Mouse (Mus musculus): ENCODE measurements around the gene Nudc. TPM values are rescaled to one million over a fixed set of nuclear protein-coding genes. Genes with fewer than 3 reads are reported as not detected.

The Nudc gene
- polyA plus RNA-seq (2012; fragmentation: generic; extraction: Trizol): 130 TPM

DNA sequence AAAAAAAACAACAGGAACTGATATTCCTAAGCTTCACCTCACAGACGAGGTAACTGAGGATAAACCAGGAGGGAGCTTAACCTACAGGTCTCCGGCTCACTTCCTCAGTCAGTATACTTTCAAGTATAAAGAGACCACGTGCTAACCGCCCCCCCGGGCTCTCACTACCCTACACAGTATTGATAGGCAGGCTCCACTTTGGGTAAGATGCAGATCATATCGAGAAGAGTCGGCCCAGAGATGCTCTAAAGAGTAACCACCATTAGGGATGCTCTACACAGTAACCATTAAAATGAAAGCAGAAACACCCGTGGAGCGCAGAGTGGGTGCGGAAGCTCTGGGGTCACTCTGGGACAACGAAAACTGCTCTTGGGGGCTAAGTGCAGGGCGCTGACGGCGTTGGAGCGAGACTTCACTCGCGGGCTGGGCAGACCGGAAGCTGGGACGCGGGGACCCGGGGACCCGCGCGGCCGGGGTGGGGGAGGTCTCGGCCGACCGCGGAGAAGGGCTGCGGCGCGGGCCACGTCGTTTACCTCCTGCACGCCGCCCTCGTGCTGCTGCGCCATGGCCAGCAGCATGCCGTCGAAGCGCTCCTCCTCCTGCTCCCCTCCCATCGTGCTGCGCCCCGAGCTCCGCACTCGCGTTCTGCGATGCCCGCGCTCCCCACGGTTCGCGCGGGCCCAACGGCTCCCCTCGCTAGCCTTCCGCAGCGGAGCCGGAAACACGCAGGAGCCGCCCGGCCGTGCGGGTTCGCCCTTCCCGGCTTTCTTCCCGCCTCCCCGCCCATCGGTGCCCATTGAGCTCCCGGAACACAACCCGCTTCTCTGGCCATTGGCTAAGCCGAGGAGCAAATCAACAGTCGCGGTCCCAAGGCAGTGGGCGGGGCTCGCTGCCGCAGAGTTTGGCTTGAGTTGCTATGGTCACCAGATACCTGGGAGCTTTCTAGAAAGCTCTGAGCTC is at the start of gene Nudc:
TSS of gene Nudc (minus strand) at position 725 of the 960 bp plus-strand sequence.
- Histone ChIP-seq H3ac (ENCODE audit: control insufficient read depth, insufficient read length) (peak within 1 kb of the TSS; percentile 28), H3K4me2 (ENCODE audit: low read depth) (peak within 1 kb of the TSS; percentile 83), H3K36me3 (ENCODE audit: control insufficient read depth, insufficient read depth) (no peaks in the 10 kb centered on the region), H3K4me3 (peak within 1 kb of the TSS; percentile 63), H3K27me3 (ENCODE audit: control insufficient read depth, insufficient read depth, insufficient read length) (no peaks in the 10 kb centered on the region), H3K79me2 (ENCODE audit: control insufficient read depth, insufficient read depth) (peaks cover 47% of the 10 kb centered on the region)
- TF ChIP-seq POLR2AphosphoS2 (IDR thresholded peaks at IDR 0.05; ENCODE audit: insufficient read length, low read depth) (peak; percentile 85), MYOD1 (IDR thresholded peaks at IDR 0.05; ENCODE audit: control insufficient read depth in 1 of 3, insufficient read length in 2 of 3, low read depth in 2 of 3) (peak in 1 of 3 experiments; percentile 20), MYOG (IDR thresholded peaks at IDR 0.05; ENCODE audit: control insufficient read depth in 1 of 3, insufficient read depth in 1 of 3, insufficient read length in 2 of 3, low read depth in 2 of 3) (no peak), POLR2A (IDR thresholded peaks at IDR 0.05; ENCODE audit: insufficient read length, low read depth) (peak; percentile 93)

DNA sequence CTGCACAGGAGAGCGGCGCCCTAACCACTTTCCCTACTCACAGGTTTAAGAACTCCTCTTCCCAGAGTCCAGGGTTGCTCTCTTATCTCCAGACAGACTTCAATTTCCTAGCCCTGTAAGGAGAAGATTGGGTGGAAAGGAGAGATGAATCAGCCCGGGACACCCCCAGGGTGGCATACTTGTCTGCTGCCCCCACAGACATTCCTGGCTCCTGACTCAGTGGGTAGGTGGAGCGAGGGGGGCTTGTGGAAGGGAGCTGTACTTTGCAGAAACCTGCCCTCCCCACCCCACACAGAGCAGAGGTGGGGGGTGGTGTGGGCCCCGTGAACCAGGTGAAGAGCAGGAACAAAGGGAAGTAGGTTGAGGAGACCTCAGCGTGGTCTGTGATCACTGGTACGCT is 49.7 kb upstream of the Nudc start:
- no peaks in the 10 kb centered on the region for H3K27me3 ChIP-seq (ENCODE audit: control insufficient read depth, insufficient read depth, insufficient read length)
- no peak overlapping the region for H3K4me2 ChIP-seq (ENCODE audit: low read depth)
- no peaks in the 10 kb centered on the region for H3K79me2 ChIP-seq (ENCODE audit: control insufficient read depth, insufficient read depth)
- H3K4me3 ChIP-seq: no peak overlapping the region
- H3K36me3 ChIP-seq (ENCODE audit: control insufficient read depth, insufficient read depth): no peaks in the 10 kb centered on the region
- no peak overlapping the region for H3ac ChIP-seq (ENCODE audit: control insufficient read depth, insufficient read length)
- TF ChIP-seq REST (IDR thresholded peaks at IDR 0.05; ENCODE audit: insufficient read depth, insufficient read length) (no peak), TCF3 (IDR thresholded peaks at IDR 0.05; ENCODE audit: insufficient read length, low read depth) (no peak), USF1 (IDR thresholded peaks at IDR 0.05; ENCODE audit: low read depth) (no peak), TCF12 (IDR thresholded peaks at IDR 0.05; ENCODE audit: insufficient read depth, poor library complexity, severe bottlenecking) (no peak), MYOD1 (IDR thresholded peaks at IDR 0.05; ENCODE audit: control insufficient read depth in 1 of 3, insufficient read length in 2 of 3, low read depth in 2 of 3) (no peak), MAX (IDR thresholded peaks at IDR 0.05; ENCODE audit: low read depth) (no peak), MYOG (IDR thresholded peaks at IDR 0.05; ENCODE audit: control insufficient read depth in 1 of 3, insufficient read depth in 1 of 3, insufficient read length in 2 of 3, low read depth in 2 of 3) (no peak), CEBPB (IDR thresholded peaks at IDR 0.05; ENCODE audit: insufficient read depth, poor library complexity, severe bottlenecking) (no peak), POLR2A (IDR thresholded peaks at IDR 0.05; ENCODE audit: insufficient read length, low read depth) (no peak), E2F4 (IDR thresholded peaks at IDR 0.05; ENCODE audit: insufficient read depth) (no peak), POLR2AphosphoS2 (IDR thresholded peaks at IDR 0.05; ENCODE audit: insufficient read length, low read depth) (no peak), SRF (IDR thresholded peaks at IDR 0.05; ENCODE audit: control insufficient read depth, insufficient read length, low read depth) (no peak)

- Histone ChIP-seq H3K36me3 (ENCODE audit: control insufficient read depth, insufficient read depth) (no peaks in the 10 kb centered on the region), H3K27me3 (ENCODE audit: control insufficient read depth, insufficient read depth, insufficient read length) (no peaks in the 10 kb centered on the region), H3ac (ENCODE audit: control insufficient read depth, insufficient read length) (no peak overlapping the region), H3K79me2 (ENCODE audit: control insufficient read depth, insufficient read depth) (no peaks in the 10 kb centered on the region), H3K4me3 (no peak overlapping the region), H3K4me2 (ENCODE audit: low read depth) (no peak overlapping the region)
- no peak for TF ChIP-seq MAX (IDR thresholded peaks at IDR 0.05; ENCODE audit: low read depth)
- TF ChIP-seq TCF3 (IDR thresholded peaks at IDR 0.05; ENCODE audit: insufficient read length, low read depth): no peak
- no peak for TF ChIP-seq CEBPB (IDR thresholded peaks at IDR 0.05; ENCODE audit: insufficient read depth, poor library complexity, severe bottlenecking)
- no peak for TF ChIP-seq POLR2AphosphoS2 (IDR thresholded peaks at IDR 0.05; ENCODE audit: insufficient read length, low read depth)
- TF ChIP-seq TCF12 (IDR thresholded peaks at IDR 0.05; ENCODE audit: insufficient read depth, poor library complexity, severe bottlenecking): no peak
- TF ChIP-seq REST (IDR thresholded peaks at IDR 0.05; ENCODE audit: insufficient read depth, insufficient read length): no peak
- TF ChIP-seq SRF (IDR thresholded peaks at IDR 0.05; ENCODE audit: control insufficient read depth, insufficient read length, low read depth): no peak
Observed at GRCm38 (mm10) chr4:133592570-133592969, 46.8 kb upstream of the Nudc start.

DNA sequence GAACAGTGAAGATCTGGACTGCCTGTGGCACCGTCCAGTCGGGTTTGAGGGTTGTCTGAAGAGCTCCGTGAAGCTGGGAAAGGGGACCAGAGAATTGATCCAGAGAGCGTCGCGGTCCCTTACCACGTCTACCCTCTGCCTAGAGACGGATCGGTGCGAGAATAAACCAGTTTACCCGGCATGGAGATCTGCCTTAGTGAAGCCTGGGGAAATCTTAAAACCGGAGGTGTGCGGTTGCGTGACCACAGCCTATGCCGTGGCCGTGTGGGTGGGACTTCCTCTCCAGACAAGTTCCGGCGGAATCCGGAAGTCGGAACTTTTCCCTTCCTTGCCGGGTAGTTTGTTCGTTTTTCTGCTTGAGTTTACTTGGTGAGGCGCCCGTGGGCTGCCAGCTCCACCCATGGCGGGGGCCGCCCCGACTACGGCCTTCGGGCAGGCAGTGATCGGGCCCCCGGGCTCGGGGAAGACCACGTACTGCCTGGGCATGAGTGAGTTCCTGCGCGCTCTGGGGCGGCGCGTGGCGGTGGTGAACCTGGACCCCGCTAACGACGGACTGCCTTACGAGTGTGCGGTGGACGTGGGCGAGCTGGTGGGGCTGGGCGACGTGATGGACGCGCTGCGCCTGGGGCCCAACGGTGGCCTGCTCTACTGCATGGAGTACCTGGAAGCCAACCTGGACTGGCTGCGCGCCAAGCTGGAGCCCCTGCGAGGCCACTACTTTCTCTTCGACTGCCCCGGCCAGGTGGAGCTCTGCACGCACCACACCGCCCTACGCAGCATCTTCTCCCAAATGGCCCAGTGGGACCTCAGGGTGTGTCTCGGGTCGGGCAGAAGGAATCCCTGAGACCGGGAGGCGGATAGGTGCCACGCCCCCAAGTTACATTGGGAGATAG is 38.5 kb upstream of the Nudc start, which contains the start of gene Gpn2:
TSS of gene Gpn2 (plus strand) at position 304 of the 893 bp plus-strand sequence.
- Histone ChIP-seq H3ac (ENCODE audit: control insufficient read depth, insufficient read length) (peak within 1 kb of the TSS; percentile 60), H3K4me2 (ENCODE audit: low read depth) (peak within 1 kb of the TSS; percentile 86), H3K4me3 (peak within 1 kb of the TSS; percentile 73), H3K79me2 (ENCODE audit: control insufficient read depth, insufficient read depth) (no peaks in the 10 kb centered on the region), H3K36me3 (ENCODE audit: control insufficient read depth, insufficient read depth) (no peaks in the 10 kb centered on the region), H3K27me3 (ENCODE audit: control insufficient read depth, insufficient read depth, insufficient read length) (no peaks in the 10 kb centered on the region)
- TF ChIP-seq POLR2AphosphoS2 (IDR thresholded peaks at IDR 0.05; ENCODE audit: insufficient read length, low read depth): peak; percentile 81
- no peak for TF ChIP-seq MAX (IDR thresholded peaks at IDR 0.05; ENCODE audit: low read depth)
- no peak for TF ChIP-seq CEBPB (IDR thresholded peaks at IDR 0.05; ENCODE audit: insufficient read depth, poor library complexity, severe bottlenecking)
- TF ChIP-seq USF1 (IDR thresholded peaks at IDR 0.05; ENCODE audit: low read depth): no peak
- TF ChIP-seq TCF12 (IDR thresholded peaks at IDR 0.05; ENCODE audit: insufficient read depth, poor library complexity, severe bottlenecking): no peak
- peak; percentile 70 for TF ChIP-seq POLR2A (IDR thresholded peaks at IDR 0.05; ENCODE audit: insufficient read length, low read depth)
- peak; percentile 35 for TF ChIP-seq E2F4 (IDR thresholded peaks at IDR 0.05; ENCODE audit: insufficient read depth)
- TF ChIP-seq MYOD1 (IDR thresholded peaks at IDR 0.05; ENCODE audit: control insufficient read depth in 1 of 3, insufficient read length in 2 of 3, low read depth in 2 of 3): no peak

All from myocyte (in vitro differentiated cells).